Mouse (Mus musculus) heart, embryonic 11.5 days (tissue): ENCODE measurements around the gene Limch1. TPM values are rescaled to one million over a fixed set of nuclear protein-coding genes. Genes with fewer than 3 reads are reported as not detected.

Experiments
- ATAC-seq: fragments of 200-750 bp; cut with Nextera tagmentation; replicated peaks from 2 replicates; pipeline ENCODE4 v1.8.0; 2017; ENCODE audit warnings: moderate library complexity; ENCODE audit not compliant: insufficient number of reproducible peaks, low FRiP score, low TSS enrichment
- H3K27ac ChIP-seq: fragments of 300-500 bp; sonication (generic); 2 replicates; pipeline ENCODE4 v1.5.1; 2014; ENCODE audit warnings: mild to moderate bottlenecking, low read depth, low read length
- H3K27me3 ChIP-seq: fragments of 300-500 bp; sonication (generic); 2 replicates; pipeline ENCODE4 v1.6.1; 2014; ENCODE audit warnings: mild to moderate bottlenecking, low read length, mixed read lengths; ENCODE audit not compliant: control insufficient read depth, insufficient read depth
- H3K36me3 ChIP-seq: fragments of 300-500 bp; sonication (generic); 2 replicates; pipeline ENCODE4 v1.6.1; 2014; ENCODE audit warnings: mild to moderate bottlenecking, low read length, moderate library complexity, mixed read lengths; ENCODE audit not compliant: control insufficient read depth, insufficient read depth
- H3K4me1 ChIP-seq: fragments of 300-500 bp; sonication (generic); 2 replicates; pipeline ENCODE4 v1.6.1; 2014; ENCODE audit warnings: low read length; ENCODE audit not compliant: control insufficient read depth, insufficient read depth
- H3K4me2 ChIP-seq: fragments of 300-500 bp; sonication (generic); 2 replicates; pipeline ENCODE4 v1.6.1; 2014; ENCODE audit warnings: mild to moderate bottlenecking, moderate library complexity
- H3K4me3 ChIP-seq: fragments of 300-500 bp; sonication (generic); 2 replicates; pipeline ENCODE4 v1.5.1; 2014; ENCODE audit warnings: low read depth, low read length
- H3K9ac ChIP-seq: fragments of 300-500 bp; sonication (generic); 2 replicates; pipeline ENCODE4 v1.6.1; 2014; ENCODE audit warnings: mild to moderate bottlenecking, low read depth, low read length, moderate library complexity
- H3K9me3 ChIP-seq: fragments of 300-500 bp; sonication (generic); replicated peaks from 2 replicates; pipeline ENCODE4 v1.6.1; 2016; ENCODE audit warnings: low read length; ENCODE audit not compliant: control insufficient read depth
- WGBS: fragments of 180-500 bp; shearing (Covaris S2); extraction: QIAGEN DNeasy Blood & Tissue Kit; methylation state at CpG from one replicate; pipeline ENCODE4 v1.1.7; 2014; ENCODE audit not compliant: insufficient replicate concordance; 5-methylcytosine and 5-hydroxymethylcytosine counted together
- polyA plus RNA-seq: library from polyadenylated mRNA; unstranded; fragments of >200 nt; fragmentation: Nextera tagmentation; extraction: Ambion mirVana; gene quantifications from 2 replicates; pipeline ENCODE4 v1.2.1, GENCODE M21; 2014

Limch1 gene
- polyA plus RNA-seq, 1 experiment from 2014 or later: 32.8 TPM

DNA sequence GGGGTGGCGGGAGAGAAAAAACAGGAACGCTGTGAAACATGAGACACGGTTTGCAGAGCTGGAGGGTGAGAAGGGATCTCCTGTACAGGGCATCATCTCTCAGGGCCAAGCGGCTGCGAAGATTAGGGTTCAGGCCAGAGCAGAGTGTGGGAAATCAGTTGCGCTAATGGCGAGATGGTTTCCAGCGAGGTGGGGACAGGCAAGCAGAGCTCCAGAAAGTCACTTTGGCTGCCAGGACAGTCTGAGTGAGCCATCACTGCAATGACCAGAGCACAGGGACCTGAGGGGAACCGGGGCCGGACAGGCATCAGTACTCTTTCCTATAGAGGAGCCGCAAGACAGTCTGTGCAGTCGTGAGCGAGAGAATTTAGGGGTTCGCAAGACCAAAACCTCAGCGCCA lies 349.5 kb downstream of the Limch1 start:
- Histone ChIP-seq H3K27me3 (peaks cover 91% of the 10 kb centered on the region), H3K27ac (no peak overlapping the region), H3K4me1 (peaks cover 9% of the 10 kb centered on the region), H3K4me2 (no peak overlapping the region), H3K9ac (no peak overlapping the region), H3K36me3 (no peaks in the 10 kb centered on the region), H3K9me3 (no peaks in the 10 kb centered on the region), H3K4me3 (no peak overlapping the region)
- no peak for ATAC-seq
- 3% methylated on average over 15 of the region's 15 CpGs for WGBS

DNA sequence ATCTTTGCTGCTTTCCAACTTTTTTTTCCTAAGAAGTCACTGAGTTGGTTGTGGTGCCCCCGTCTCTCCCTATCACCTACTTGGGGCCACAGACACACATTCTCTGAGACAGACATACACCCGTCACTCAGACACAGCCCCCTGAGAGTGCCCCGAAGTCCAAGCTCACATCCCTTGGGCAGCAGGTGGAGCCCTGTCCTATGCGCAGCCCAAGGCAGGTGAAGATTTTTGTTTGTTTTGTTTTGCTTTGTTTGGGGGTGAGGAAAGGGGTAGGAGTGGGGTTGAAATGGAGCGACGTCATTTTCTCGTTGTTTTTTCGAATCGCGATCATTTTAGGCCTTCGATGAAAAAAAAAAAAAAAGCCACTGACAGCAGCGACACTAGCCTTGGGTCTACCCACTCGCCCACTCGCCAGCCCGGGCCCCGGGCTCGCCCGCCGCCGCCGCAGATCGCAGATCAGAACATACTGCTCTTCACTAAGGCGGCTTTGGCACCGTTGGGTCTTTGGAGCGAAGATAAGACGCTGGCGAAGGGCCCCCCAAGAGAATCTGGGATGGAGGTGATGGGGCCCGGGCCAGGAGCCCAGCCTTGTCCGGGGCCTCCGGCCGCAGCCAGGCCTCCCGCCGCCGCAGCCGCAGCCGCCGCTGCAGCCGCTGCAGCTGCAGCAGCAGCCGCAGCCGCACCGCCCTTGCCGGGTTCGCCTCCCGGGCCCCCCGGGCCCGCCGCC lies 350.2 kb downstream of the Limch1 start:
- Histone ChIP-seq H3K4me1 (peaks cover 9% of the 10 kb centered on the region), H3K4me2 (peak overlapping the region; percentile 69), H3K9me3 (no peaks in the 10 kb centered on the region), H3K4me3 (peak overlapping the region; percentile 40), H3K9ac (no peak overlapping the region), H3K27ac (no peak overlapping the region), H3K27me3 (peaks cover 90% of the 10 kb centered on the region), H3K36me3 (no peaks in the 10 kb centered on the region)
- no peak for ATAC-seq
- WGBS: under 1% methylated on average over 46 of the region's 47 CpGs

DNA sequence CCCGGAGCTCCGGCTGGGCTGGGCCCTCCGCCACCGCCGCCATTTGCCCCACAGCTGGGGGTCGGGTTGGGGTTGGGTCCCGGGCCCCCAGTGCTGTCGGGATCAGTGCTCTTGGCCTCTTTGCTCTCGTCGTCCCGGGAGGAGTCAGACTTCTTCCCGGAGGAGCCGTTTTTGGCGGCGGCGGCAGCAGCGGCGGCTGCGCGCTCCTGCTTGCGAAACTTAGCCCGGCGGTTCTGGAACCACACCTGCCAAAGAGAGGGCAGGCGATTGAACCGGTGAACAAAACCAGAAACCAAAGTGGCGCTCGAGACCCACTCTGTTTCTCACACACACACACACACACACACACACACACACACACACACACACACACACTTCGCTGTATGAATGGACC lies 350.7 kb downstream of the Limch1 start:
- Histone ChIP-seq H3K36me3 (no peaks in the 10 kb centered on the region), H3K4me3 (peak overlapping the region; percentile 40), H3K4me1 (peaks cover 9% of the 10 kb centered on the region), H3K27me3 (peaks cover 90% of the 10 kb centered on the region), H3K27ac (no peak overlapping the region), H3K9me3 (no peaks in the 10 kb centered on the region), H3K9ac (no peak overlapping the region), H3K4me2 (peak overlapping the region; percentile 69)
- ATAC-seq: no peak
- under 1% methylated on average over 28 of the region's 28 CpGs for WGBS

DNA sequence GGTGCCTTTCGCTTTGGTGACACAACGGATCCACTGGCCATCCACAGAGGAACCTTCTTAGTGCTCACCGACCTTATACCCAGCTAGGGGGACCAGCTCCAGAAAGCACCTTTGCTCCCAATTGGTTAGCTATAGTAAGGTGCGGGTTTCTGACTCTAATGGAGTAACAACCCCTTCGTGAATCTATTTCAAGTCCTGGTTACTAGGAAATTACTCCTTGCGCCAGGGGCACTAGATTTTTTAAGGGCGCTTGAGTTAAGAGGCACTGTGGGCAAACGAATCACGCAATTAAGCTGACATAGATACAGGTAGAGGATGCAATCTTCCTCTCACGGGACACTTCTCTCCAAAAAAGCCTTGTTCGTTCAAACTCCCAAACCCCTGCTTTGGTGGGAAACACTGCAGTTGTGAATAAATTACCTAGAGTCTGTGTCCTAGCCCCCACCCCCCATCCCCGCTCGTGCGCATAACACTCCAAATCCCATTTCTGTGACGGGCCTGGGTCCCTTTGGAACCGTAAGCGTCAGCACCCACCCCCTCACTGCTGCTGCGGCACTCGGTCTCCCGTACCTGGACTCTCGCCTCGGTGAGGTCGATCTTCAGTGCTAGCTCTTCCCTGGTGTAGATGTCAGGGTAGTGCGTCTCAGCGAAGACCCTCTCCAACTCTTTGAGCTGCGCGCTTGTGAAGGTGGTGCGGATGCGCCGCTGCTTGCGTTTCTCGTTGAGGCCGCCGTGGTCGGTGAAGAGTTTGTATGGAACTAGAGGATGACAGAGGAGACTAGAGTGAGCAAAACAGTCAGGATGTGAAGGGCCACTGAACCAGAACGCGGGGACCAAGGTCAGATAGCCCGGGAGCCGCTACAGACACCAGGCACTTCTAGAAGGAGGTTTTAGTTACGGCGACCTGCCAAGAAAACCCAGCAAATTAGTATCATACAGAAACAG lies 351.8 kb downstream of the Limch1 start:
- H3K4me3 ChIP-seq: no peak overlapping the region
- WGBS: under 1% methylated on average over 41 of the region's 41 CpGs
- no peak for ATAC-seq
- peaks cover 91% of the 10 kb centered on the region for H3K27me3 ChIP-seq
- no peak overlapping the region for H3K9ac ChIP-seq
- H3K4me1 ChIP-seq: peaks cover 9% of the 10 kb centered on the region
- H3K9me3 ChIP-seq: no peaks in the 10 kb centered on the region
- H3K36me3 ChIP-seq: no peaks in the 10 kb centered on the region
- no peak overlapping the region for H3K4me2 ChIP-seq
- H3K27ac ChIP-seq: no peak overlapping the region

DNA sequence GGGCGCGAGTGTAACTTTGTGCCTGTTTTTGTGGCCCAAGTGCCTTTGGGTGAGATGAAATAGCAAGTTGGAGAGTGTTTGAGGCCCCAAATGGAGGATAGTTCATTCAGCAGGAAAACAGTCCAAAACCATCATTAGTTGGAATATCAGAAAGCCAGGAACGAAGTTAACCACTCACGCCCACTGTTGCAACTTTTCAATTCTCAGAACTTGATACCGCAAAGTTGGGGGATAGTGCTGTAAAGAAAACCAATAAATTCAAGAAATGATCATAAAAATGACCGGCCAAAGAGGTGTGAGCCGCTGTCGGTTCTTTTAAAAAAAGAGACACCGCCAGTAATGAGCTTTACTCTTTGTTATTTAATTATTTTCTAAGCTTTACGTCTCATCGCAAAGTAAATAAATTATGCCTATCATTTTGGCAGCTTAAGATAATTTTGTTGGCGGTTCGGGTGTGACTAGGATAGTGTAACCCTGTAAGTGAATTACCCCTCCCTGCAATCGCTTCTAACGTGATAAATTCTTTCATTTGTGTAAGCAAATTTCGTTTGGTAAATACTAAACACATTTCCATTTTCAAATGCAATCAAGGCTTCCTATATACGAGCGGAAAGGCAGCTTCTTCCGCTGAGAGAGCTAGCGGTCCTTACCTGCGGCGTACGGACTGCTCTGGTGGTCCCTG lies 352.6 kb downstream of the Limch1 start:
- no peaks in the 10 kb centered on the region for H3K9me3 ChIP-seq
- H3K36me3 ChIP-seq: no peaks in the 10 kb centered on the region
- H3K27ac ChIP-seq: no peak overlapping the region
- peaks cover 9% of the 10 kb centered on the region for H3K4me1 ChIP-seq
- no peak overlapping the region for H3K9ac ChIP-seq
- no peak overlapping the region for H3K4me2 ChIP-seq
- peaks cover 94% of the 10 kb centered on the region for H3K27me3 ChIP-seq
- no peak overlapping the region for H3K4me3 ChIP-seq
- no peak for ATAC-seq
- WGBS: 2% methylated on average over 23 of the region's 23 CpGs

DNA sequence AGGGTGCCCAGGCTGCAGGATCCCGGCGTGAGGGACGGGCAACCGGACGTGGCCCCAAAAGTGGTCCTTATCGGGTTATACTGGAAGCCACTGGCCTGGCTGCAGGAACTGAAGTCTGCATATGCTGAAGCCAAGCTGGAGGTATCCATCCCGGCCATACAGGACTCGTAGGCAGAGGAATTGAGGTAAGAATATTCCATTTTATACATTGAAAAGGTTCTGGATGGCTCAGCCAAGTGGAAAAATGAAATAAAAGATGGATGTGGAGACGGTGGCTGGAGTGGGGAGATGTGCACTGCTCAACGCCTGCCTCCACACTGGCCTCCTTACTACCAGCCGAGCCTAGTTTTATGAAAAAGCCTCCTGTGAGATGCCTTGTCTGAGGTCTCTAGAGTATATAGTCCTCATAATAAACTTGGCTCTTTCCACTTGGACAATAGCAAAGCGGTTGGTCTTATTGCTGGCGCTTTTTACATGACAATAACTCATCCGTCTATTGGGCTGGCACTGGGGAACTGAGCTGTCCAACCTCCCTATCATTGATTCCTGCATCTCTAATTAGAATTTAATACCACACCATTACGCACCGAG lies 353.2 kb downstream of the Limch1 start, which contains the start of gene Phox2b:
Gene Phox2b (minus strand): TSS at position 569 of the 591 bp plus-strand sequence.
- H3K4me3 ChIP-seq: no peak within 1 kb of the TSS
- 1% methylated on average over 16 of the region's 16 CpGs for WGBS

DNA sequence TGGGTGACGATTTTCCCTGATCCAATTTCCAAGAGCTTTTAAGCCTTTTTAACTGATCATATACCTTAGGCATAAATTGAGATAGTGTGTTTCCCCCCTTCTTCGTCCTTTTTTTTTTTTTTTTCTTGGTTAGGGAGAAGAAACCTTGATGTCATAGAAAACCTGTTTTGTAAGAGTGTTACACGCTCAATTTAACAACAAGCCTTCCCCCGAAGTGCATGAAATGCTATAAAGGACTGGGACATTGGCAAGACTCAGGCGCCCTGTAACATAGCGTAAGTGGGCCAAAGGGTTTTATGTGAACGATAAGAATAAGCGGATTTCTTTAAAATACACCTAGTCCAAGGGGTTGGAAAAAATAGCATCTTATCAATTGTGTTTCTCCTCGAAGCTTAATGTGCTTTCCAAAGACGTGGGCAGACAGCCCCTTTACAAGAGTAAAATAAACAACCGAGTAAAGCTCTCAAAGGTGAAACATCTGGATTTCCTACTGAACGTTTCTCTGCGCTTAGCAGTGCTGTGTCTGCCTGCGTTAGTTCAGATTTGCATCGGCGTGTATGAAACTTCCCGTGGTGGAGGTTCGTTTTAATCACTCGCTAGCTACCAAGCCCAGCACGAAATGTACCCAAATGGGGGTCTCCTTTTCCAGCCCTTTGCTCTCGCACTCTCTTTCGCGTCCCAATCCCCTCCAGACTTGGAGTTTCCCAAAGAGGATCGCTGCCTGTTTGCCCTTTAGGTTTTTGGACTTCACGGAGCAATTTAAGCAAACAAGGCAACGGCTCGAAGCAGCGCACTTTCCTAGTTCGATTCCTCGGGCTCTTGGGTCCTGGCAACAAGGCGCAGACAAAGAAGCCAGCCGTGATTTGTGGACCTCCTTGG lies 354.0 kb downstream of the Limch1 start:
- no peaks in the 10 kb centered on the region for H3K9me3 ChIP-seq
- H3K27me3 ChIP-seq: peaks cover 95% of the 10 kb centered on the region
- H3K36me3 ChIP-seq: no peaks in the 10 kb centered on the region
- whole genome bisulfite sequencing: 1% methylated on average over 32 of the region's 32 CpGs
- ATAC-seq: no peak
- H3K4me1 ChIP-seq: peaks cover 9% of the 10 kb centered on the region
- no peak overlapping the region for H3K4me2 ChIP-seq
- no peak overlapping the region for H3K27ac ChIP-seq
- H3K9ac ChIP-seq: no peak overlapping the region
- no peak overlapping the region for H3K4me3 ChIP-seq

More for the DNA sequence above, 353.2 kb downstream of the Limch1 start, which contains the start of gene Phox2b:
- Histone ChIP-seq H3K4me2 (no peak within 1 kb of the TSS), H3K27me3 (peaks cover 94% of the 10 kb centered on the region), H3K9me3 (no peaks in the 10 kb centered on the region), H3K4me1 (peaks cover 9% of the 10 kb centered on the region), H3K9ac (no peak within 1 kb of the TSS), H3K27ac (no peak within 1 kb of the TSS), H3K36me3 (no peaks in the 10 kb centered on the region)
- ATAC-seq: no peak
